Mouse (Mus musculus): ENCODE results near the gene Cntnap2. TPM values are rescaled to one million over a fixed set of nuclear protein-coding genes. Genes with fewer than 3 reads are reported as not detected.

Cntnap2 gene
- total RNA-seq, 2 experiments from 2014 or later, result 121 to 130 TPM

- DNase-seq, result no peak
These were observed 879.6 kb downstream of the Cntnap2 start for GRCm38 (mm10) chr6:45938775-45939174.

DNA sequence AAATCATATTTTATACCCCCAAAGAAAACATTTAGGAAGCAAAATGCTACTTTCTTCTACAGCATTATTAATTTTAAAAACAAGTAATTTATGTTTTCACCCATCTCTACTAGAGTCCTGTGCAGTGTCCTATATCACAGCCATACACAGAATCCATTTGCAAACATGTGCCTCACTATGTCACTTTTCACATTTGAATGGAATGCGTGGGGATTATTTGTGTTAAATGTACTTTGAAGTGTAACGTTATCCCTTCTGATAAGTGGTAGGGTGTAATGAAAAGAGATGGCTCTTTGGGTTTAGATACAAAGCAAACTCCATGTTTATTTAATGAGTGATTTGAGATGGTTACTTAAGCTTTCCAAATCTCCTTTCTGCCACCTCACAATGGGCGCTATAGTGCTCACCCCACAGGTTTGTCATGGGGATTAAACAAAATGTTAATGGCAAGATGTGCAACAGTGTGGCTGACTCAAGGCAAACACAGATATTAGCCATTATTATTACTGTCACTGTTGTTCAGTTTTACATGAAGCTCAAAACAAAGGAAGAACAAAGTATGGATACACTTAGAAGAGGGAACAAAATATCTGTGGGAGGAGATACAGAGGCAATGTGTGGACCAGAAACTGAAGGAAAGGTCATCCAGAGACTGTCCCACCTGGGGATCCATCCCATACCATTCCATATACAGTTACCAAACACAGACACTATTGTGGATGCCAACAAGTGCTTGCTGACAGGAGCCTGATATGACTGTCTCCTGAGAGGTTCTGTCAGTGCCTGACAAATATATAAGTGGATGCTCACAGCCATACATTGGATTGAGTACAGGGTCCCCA, 886.2 kb downstream of the Cntnap2 start:
- DNase-seq, result no peak

GRCm38 (mm10) chr6:45954773-45955172, 895.6 kb downstream of the Cntnap2 start:
- no peak for DNase-seq

DNA sequence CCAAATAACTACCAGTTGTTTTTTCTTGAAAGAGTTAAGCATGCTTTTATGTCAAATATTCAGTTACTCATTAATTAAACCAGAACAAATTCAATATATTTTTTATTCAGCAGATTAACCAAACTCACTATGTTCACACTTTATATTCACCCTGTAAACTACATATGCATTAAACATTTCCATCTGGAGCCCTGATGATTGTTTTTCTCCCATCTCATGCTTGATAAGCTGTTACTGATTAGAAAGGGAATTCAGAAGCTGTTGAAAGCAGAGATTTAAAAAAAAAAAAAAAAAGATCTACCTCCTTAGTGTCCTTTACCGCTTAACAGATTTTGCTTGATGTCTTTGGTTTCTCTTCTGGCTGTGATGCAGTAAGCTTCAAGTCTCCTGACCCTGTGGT, 905.3 kb downstream of the Cntnap2 start:
- DNase-seq, result no peak

DNA sequence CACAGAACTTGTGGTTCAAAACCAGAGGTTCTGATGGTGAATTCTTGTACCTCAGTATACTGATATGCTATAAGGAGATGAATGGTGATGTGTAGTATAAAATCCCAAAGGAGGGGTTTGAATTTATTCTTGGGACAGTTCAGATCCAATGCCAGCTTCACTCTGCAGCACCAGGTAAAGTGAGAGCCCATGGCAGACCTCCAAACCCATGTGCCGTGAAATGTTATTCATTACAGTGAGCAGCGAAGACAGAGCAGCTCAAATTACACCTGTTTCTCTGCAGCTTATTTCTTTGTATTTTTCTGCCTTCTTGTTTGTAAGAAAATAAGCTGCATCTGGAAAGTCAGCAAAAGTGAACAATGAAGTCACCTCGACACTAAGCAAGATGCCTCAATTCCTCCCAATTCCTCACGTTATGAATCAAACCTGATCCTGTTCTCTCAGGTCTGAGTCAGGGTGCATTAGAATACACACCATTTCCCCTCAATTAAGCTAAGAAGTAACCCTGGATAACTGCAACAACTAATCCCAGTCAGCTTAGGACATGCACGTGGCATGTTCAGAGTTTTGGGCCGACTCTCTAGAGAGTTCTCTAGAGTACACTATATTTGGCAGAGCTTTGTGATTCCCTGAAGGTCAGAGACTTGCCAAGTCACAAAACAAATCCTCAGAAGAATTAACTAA, 915.5 kb downstream of the Cntnap2 start:
- DNase-seq, result no peak

DNA sequence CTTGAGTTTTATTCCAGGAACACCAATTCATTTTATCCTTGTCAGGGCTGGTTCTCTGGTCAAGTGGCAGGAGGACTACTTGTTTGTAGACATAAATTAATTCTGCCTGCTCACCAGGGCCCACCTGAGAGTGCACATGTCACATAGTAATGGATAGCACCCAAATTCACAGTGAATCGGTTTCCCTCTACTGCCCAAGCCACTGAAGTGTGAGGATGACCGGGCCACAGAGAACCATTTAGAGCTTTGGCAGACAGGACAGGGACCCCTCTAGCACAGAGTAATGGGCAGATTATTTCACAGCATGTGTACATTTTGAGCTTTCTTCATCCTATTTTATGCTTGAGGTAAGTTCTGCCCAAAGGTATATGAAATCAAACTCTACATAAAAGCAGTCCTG, 920.0 kb downstream of the Cntnap2 start:
- no peak for DNase-seq

DNA sequence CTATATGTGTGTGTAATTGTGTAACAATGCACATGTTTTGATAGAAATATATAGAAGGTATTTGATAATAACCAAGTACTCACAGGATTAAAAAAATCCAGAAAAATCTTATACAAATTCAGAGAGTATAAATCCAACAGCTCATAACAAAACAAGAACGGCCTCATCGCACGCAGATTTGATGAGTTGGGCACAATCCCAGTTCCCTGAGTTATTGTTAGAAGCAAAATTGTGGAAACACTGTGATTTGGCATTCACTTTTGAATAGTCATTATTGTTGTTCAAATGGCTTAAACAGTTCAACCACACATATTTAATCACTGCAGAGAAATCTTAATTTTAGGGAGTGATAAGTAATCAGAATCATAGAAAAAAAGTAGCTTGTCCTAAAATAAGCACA, 928.9 kb downstream of the Cntnap2 start:
- DNase-seq, result peak; percentile 9 to 14

DNA sequence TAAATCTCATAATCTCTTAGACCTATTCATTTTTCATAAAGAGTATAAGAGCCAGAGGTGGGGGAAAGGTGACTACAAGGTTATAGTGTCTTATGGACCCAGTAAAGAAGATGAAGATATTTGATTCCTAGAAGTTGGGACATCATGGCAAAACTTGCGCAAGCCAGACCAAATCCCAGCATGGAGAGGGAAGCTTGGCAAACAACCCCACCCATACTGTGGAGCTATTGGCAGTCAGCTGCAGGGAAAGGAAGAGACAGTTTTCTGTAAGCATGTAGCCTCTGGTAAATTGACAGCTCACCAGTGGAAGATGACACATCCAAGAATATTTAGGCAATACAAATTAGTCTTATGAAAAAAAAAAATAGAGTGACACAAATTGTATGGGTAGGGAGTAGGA, 931.9 kb downstream of the Cntnap2 start:
- no peak for DNase-seq

DNA sequence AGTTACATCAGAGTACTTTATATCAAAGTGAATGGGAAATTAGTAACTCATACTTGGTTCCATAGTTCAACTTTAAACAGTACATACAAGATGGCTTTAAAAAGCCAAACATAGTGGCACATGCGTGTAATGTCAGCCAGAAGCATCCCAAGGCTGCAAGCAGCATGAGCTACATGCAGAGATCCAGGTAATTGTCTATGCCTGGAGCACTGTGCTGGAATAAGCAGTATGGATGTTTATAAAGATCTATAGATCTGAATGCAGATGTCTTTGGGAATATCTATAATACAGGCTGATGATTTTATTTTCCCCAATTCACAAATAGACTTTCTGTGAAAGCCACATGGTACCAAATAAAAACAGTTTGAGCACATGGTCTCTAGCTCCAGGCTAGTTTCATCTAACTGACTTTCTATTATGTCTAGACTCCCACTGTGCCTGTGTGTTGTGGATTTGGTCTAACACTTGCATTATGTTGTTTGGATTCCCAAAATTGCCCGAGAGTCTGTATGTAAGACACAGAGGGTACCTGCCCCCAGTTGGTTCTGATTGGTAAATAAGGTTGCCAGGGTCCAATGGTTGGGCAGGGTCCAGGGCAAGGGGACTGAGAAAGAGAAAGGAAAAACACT, 963.5 kb downstream of the Cntnap2 start:
- no peak for DNase-seq

DNA sequence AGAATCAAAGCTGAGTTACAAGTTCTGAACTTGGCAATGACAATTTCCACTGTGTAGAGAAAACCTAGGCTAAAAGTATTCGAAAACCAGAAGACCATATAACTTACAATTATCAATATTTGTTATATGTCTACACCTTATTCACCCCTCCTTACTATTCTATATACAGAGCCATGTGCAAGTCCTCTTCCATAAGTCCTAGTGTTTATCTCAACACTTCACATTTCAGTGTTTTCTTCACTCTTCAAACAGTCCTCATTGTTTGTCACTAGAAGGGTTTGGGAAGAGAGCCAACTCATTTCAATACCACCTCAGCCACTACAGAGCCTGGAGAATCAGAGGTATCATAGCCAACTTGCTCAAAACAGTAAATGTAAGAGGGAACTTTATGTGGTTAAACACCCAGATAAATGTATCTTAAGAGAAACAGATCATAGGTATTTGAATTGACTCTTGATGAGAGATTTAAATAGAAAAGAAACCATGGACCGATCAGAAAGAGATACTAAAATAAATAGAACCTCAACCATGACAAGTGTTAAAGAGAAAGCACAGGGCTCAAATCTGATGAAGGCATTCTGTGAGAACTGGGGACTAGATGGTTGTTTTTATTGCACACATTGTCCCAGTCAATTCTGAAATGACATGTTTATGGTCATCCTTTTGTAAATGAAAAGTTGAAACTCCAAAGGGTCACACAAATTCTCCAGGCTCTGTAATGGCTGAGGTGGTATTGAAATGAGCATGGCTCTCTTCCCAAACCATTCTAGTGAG, 972.9 kb downstream of the Cntnap2 start:
- no peak for DNase-seq

DNA sequence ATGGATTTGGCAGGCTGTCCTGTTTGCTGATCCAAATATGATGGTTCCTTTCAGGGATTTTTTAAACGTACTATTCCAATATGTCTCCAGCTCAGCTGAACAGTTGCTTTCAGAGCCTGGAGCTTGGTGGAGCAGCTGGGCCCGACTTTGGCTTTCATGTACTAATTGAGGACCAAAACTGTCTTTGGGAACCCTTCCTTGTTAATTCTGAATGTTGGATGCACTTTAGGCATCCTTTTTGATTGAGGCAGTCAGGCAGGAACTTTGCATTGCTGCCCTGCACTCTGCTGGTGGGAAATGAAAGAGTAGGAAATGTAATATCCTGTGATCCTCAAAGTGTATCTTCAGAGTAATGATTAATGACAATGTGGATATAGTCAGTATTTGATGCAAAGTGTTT, 974.0 kb downstream of the Cntnap2 start:
- DNase-seq, result peak; percentile 35 to 54

GRCm38 (mm10) chr6:46040671-46041070, 981.5 kb downstream of the Cntnap2 start:
- DNase-seq, result peak; percentile 3 to 7

- no peak for DNase-seq
These were observed 1021.1 kb downstream of the Cntnap2 start for GRCm38 (mm10) chr6:46080236-46080635.

DNA sequence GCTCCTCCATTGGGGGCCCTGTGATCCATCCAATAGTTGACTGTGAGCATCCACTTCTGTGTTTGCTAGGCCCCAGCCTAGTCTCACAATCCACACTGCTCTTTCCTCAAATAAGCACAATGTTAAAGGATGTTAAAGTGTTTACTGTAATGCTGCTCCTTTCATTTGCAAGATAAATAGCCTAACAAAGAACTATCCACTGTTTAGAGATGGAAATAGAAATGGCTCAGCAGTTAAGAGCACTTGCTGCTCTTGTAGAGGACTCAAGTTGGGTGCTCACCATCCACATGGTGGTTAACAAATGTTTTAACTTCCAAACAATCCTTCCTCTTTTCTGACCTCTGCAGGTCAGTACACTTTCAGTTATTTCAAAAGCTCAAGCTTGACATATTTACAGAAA, 1022.3 kb downstream of the Cntnap2 start:
- DNase-seq, result no peak

GRCm38 (mm10) chr6:46143189-46143841, 1084.2 kb downstream of the Cntnap2 start:
- no peak for DNase-seq

- DNase-seq, result no peak
These were observed 1107.7 kb downstream of the Cntnap2 start for GRCm38 (mm10) chr6:46166837-46167236.

- no peak for DNase-seq
These were observed 1138.1 kb downstream of the Cntnap2 start for GRCm38 (mm10) chr6:46197298-46197697.

DNA sequence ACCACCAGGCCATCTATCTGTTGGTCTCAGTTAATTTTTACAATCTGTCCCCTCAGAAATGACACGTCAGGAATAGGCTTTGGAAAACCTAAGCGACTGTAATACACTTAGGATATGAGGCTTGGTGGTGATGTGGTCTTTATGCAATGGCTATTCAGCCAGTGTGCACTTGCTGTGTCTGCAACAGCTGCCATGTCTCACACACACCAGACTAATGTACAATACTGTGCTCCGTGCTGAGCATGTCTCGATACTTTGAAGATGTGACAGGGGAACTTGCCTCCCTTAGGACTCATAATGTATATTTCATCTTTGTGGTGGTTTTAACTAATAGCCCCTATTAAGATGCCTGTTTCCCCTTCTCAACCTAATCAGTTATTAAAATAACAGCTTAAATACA, 1142.7 kb downstream of the Cntnap2 start:
- DNase-seq, result no peak

GRCm38 (mm10) chr6:46205531-46205930, 1146.4 kb downstream of the Cntnap2 start:
- no peak for DNase-seq

DNA sequence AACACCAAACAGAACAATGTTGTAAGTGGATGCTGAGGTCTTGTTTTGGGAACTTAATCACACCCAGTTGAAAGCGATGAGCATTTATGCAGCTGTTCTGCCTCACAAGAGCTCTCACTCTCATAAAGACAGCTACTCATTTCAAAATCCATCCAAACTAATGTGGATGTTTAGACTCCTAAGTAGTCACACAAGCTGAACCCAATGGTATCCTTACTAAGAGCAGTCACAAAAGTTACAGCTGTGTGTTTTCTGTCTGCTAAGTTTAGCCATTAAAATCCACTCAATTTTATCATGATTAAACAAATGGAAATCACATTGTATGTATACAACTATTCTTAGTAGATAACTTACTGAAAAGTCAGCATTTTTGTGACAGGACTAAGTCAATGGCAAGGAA, 1173.7 kb downstream of the Cntnap2 start:
- DNase-seq, result no peak

- no peak for DNase-seq
These were observed 1181.2 kb downstream of the Cntnap2 start for GRCm38 (mm10) chr6:46240349-46240748.

DNA sequence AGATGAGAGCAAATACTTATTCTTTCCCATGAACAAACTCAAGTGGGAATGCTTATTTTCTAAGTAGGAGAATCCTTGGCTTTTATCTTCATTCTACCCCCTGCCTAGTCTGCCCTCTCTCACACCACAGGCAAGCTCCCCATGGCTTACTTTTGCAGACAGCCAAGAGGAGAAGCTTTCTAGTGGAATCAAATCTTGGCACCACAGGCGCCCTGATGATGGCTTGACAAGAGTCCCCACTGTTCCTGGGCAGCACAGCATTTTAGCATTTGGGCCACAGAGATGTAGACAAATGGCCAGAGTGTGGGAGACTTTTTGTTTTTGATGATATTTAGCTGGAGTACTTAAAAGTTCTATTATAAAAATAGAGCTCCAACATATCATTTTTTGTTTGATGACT, 1204.0 kb downstream of the Cntnap2 start:
- no peak for DNase-seq

All from layer of hippocampus, postnatal 36 days (tissue).